7 mouse cellular contexts compared by ENCODE assay signal in genomic region chrX:8175169-8175503, GRCm38 (mm10). TPM values are rescaled to one million over a fixed set of nuclear protein-coding genes. Genes with fewer than 3 reads are reported as not detected.
DNase-seq lines count a peak whose midpoint lies in the region; ATAC-seq and TF ChIP-seq lines count a peak whose summit lies in the region.

No protein-coding gene starts in this region.

- H3K4me2 ChIP-seq in lung, embryonic 14.5 days = peak overlapping the region; percentile 59
- peak overlapping the region; percentile 38 for H3K4me2 ChIP-seq in limb, embryonic 11.5 days (ENCODE audit: low read depth, severe bottlenecking)

- H3K9me3 ChIP-seq in lung, embryonic 14.5 days (ENCODE audit: low read depth, low read length) = no peaks in the 10 kb centered on the region
- H3K9me3 ChIP-seq in limb, embryonic 11.5 days (ENCODE audit: control insufficient read depth, low read length) = no peaks in the 10 kb centered on the region

- 10% methylated on average over 4 of the region's 4 CpGs for WGBS in lung, embryonic 14.5 days
- WGBS in limb, embryonic 11.5 days = 12% methylated on average over 4 of the region's 4 CpGs
- WGBS in olfactory bulb, adult 2 months = 15% methylated on average over 4 of the region's 4 CpGs

- no peaks in the 10 kb centered on the region for H3K4me1 ChIP-seq in lung, embryonic 14.5 days (ENCODE audit: insufficient read depth)
- H3K4me1 ChIP-seq in embryonic fibroblast, embryonic 13.5 days (ENCODE audit: control insufficient read depth, insufficient read depth, low read length) = 0 out of 2 replicates have a peak, but pooled peaks cover 3% of the 10 kb centered on the region
- H3K4me1 ChIP-seq in limb, embryonic 11.5 days (ENCODE audit: control insufficient read depth, insufficient read depth, low read length) = no peaks in the 10 kb centered on the region
- H3K4me1 ChIP-seq in olfactory bulb, adult 2 months (ENCODE audit: control insufficient read depth, insufficient read depth, low read length) = no peaks in the 10 kb centered on the region

- TF ChIP-seq CTCF in lung, embryonic 14.5 days (IDR thresholded peaks at IDR 0.05; ENCODE audit: low read depth) = no peak
- TF ChIP-seq CTCF in embryonic fibroblast, embryonic 13.5 days (IDR thresholded peaks at IDR 0.05; ENCODE audit: borderline replicate concordance, insufficient read depth, low read length) = no peak
- TF ChIP-seq CTCF in olfactory bulb, adult 2 months (IDR thresholded peaks at IDR 0.05; ENCODE audit: insufficient read depth, low read depth, low read length) = no peak

- peak overlapping the region; percentile 52 for H3K4me3 ChIP-seq in lung, embryonic 14.5 days (ENCODE audit: low read depth, low read length)
- H3K4me3 ChIP-seq in embryonic fibroblast, embryonic 13.5 days (ENCODE audit: insufficient read depth, low read length) = peak overlapping the region; percentile 58
- peak overlapping the region; percentile 56 for H3K4me3 ChIP-seq in limb, embryonic 11.5 days (ENCODE audit: low read depth, low read length)
- H3K4me3 ChIP-seq in olfactory bulb, adult 2 months (ENCODE audit: insufficient read depth, low read depth, low read length) = peak overlapping the region; percentile 91

- 0 out of 2 replicates have a peak, but pooled peaks cover 3% of the 10 kb centered on the region for H3K36me3 ChIP-seq in lung, embryonic 14.5 days (ENCODE audit: insufficient read depth)
- H3K36me3 ChIP-seq in limb, embryonic 11.5 days (ENCODE audit: control insufficient read depth, insufficient read depth, low read length) = no peaks in the 10 kb centered on the region

- no peak for ATAC-seq in lung, embryonic 14.5 days (ENCODE audit: insufficient read depth)
- no peak for ATAC-seq in limb, embryonic 11.5 days (ENCODE audit: insufficient number of reproducible peaks, low FRiP score, low TSS enrichment, low read depth)

- H3K27ac ChIP-seq in lung, embryonic 14.5 days (ENCODE audit: low read depth) = no peak overlapping the region
- H3K27ac ChIP-seq in embryonic fibroblast, embryonic 13.5 days (ENCODE audit: insufficient read depth, low read length) = no peak overlapping the region
- H3K27ac ChIP-seq in limb, embryonic 11.5 days (replicated peaks; ENCODE audit: low read depth, low read length) = no peak overlapping the region
- no peak overlapping the region for H3K27ac ChIP-seq in olfactory bulb, adult 2 months (ENCODE audit: insufficient read depth, low read depth, low read length)

- H3K9ac ChIP-seq in lung, embryonic 14.5 days = peak overlapping the region; percentile 45
- H3K9ac ChIP-seq in limb, embryonic 11.5 days (ENCODE audit: low read length) = 0 out of 2 replicates have a peak overlapping the region, but pooled peaks have one; percentile 32

- H3K27me3 ChIP-seq in lung, embryonic 14.5 days (ENCODE audit: insufficient read depth, low read length) = no peaks in the 10 kb centered on the region
- H3K27me3 ChIP-seq in limb, embryonic 11.5 days (ENCODE audit: control insufficient read depth, insufficient read depth, low read length) = no peaks in the 10 kb centered on the region

- no peak for DNase-seq in lung, embryonic 14.5 days
- DNase-seq in lung, adult 18-20 months = no peak
- DNase-seq in limb, embryonic 11.5 days (ENCODE audit: low spot score) = no peak
- DNase-seq in layer of hippocampus, adult 18-20 months (ENCODE audit: low spot score in 2 of 2) = no peak
- no peak for DNase-seq in left cerebral cortex, adult 8-10 months (ENCODE audit: low spot score in 2 of 2)

- TF ChIP-seq POLR2A in embryonic fibroblast, embryonic 13.5 days (IDR thresholded peaks at IDR 0.05; ENCODE audit: low read depth, low read length) = no peak
- TF ChIP-seq POLR2A in olfactory bulb, adult 2 months (IDR thresholded peaks at IDR 0.05; ENCODE audit: insufficient read depth, low read depth, low read length) = no peak

RNA-seq across cellular contexts. Expression of gene Tbc1d25, which starts 0.8 kb away (rescaled TPM):
- polyA plus RNA-seq in lung, embryonic 14.5 days (2014; fragmentation: Nextera tagmentation; extraction: Ambion mirVana) = 12.4 and 12.6 TPM in 2 replicates
- polyA plus RNA-seq in embryonic fibroblast, embryonic 13.5 days (2011; ENCODE audit: insufficient read length, low read depth, missing spikeins) = 5.3 and 6.7 TPM in 2 replicates
- 15.4 and 15.5 TPM in 2 replicates for polyA plus RNA-seq in limb, embryonic 11.5 days (2014; fragmentation: Nextera tagmentation; extraction: Ambion mirVana)
- not detected in 2 replicates for polyA plus RNA-seq in olfactory bulb, adult 2 months (2012; ENCODE audit: insufficient read depth, insufficient read length, low replicate concordance, missing spikeins)
- 10 to 100 TPM; 13.2 to 13.4 TPM for total RNA-seq in layer of hippocampus, adult 18-20 months (2021)
- total RNA-seq in left cerebral cortex, adult 8-10 months (2022) = 10 to 100 TPM; 12.7 to 15.0 (median 14.8) TPM

RNA-seq across cellular contexts. Expression of gene Ebp, which starts 18.2 kb away (rescaled TPM):
- 29.5 and 30.5 TPM in 2 replicates for polyA plus RNA-seq in lung, embryonic 14.5 days (2014; fragmentation: Nextera tagmentation; extraction: Ambion mirVana)
- 35.7 and 36.0 TPM in 2 replicates for polyA plus RNA-seq in embryonic fibroblast, embryonic 13.5 days (2011; ENCODE audit: insufficient read length, low read depth, missing spikeins)
- polyA plus RNA-seq in limb, embryonic 11.5 days (2014; fragmentation: Nextera tagmentation; extraction: Ambion mirVana) = 24.1 and 25.5 TPM in 2 replicates
- polyA plus RNA-seq in olfactory bulb, adult 2 months (2012; ENCODE audit: insufficient read depth, insufficient read length, low replicate concordance, missing spikeins) = not detected in 2 replicates
- 10 to 100 TPM; 28.2 to 29.0 TPM for total RNA-seq in layer of hippocampus, adult 18-20 months (2021)
- total RNA-seq in left cerebral cortex, adult 8-10 months (2022) = 10 to 100 TPM; 27.4 to 35.9 (median 33.1) TPM

RNA-seq across cellular contexts. Expression of gene Rbm3, which starts 29.5 kb away (rescaled TPM):
- polyA plus RNA-seq in lung, embryonic 14.5 days (2014; fragmentation: Nextera tagmentation; extraction: Ambion mirVana) = 589 and 659 TPM in 2 replicates
- 486 and 515 TPM in 2 replicates for polyA plus RNA-seq in embryonic fibroblast, embryonic 13.5 days (2011; ENCODE audit: insufficient read length, low read depth, missing spikeins)
- polyA plus RNA-seq in limb, embryonic 11.5 days (2014; fragmentation: Nextera tagmentation; extraction: Ambion mirVana) = 538 and 539 TPM in 2 replicates
- polyA plus RNA-seq in olfactory bulb, adult 2 months (2012; ENCODE audit: insufficient read depth, insufficient read length, low replicate concordance, missing spikeins) = 332 TPM in 1 of 2 replicates, not detected in the other
- 100 to 1,000 TPM in 1 of 2 experiments, 10 to 100 TPM in 1; 77.0 to 135 TPM for total RNA-seq in layer of hippocampus, adult 18-20 months (2021)
- 100 to 1,000 TPM; 134 to 198 (median 155) TPM for total RNA-seq in left cerebral cortex, adult 8-10 months (2022)

RNA-seq across cellular contexts. Expression of gene Porcn, which starts 31.2 kb away (rescaled TPM):
- polyA plus RNA-seq in lung, embryonic 14.5 days (2014; fragmentation: Nextera tagmentation; extraction: Ambion mirVana) = 10.4 and 10.6 TPM in 2 replicates
- polyA plus RNA-seq in embryonic fibroblast, embryonic 13.5 days (2011; ENCODE audit: insufficient read length, low read depth, missing spikeins) = 5.3 and 8.6 TPM in 2 replicates
- polyA plus RNA-seq in limb, embryonic 11.5 days (2014; fragmentation: Nextera tagmentation; extraction: Ambion mirVana) = 11.1 and 11.8 TPM in 2 replicates
- polyA plus RNA-seq in olfactory bulb, adult 2 months (2012; ENCODE audit: insufficient read depth, insufficient read length, low replicate concordance, missing spikeins) = not detected in 2 replicates
- total RNA-seq in layer of hippocampus, adult 18-20 months (2021) = 100 to 1,000 TPM in 1 of 2 experiments, 10 to 100 TPM in 1; 95.4 to 105 TPM
- 10 to 100 TPM; 66.0 to 71.8 (median 70.8) TPM for total RNA-seq in left cerebral cortex, adult 8-10 months (2022)

RNA-seq across cellular contexts. Expression of gene Wdr13, which starts 42.4 kb away (rescaled TPM):
- 20.8 and 21.8 TPM in 2 replicates for polyA plus RNA-seq in lung, embryonic 14.5 days (2014; fragmentation: Nextera tagmentation; extraction: Ambion mirVana)
- polyA plus RNA-seq in embryonic fibroblast, embryonic 13.5 days (2011; ENCODE audit: insufficient read length, low read depth, missing spikeins) = 26.7 and 29.9 TPM in 2 replicates
- 12.4 and 15.6 TPM in 2 replicates for polyA plus RNA-seq in limb, embryonic 11.5 days (2014; fragmentation: Nextera tagmentation; extraction: Ambion mirVana)
- polyA plus RNA-seq in olfactory bulb, adult 2 months (2012; ENCODE audit: insufficient read depth, insufficient read length, low replicate concordance, missing spikeins) = 69.5 TPM in 1 of 2 replicates, not detected in the other
- total RNA-seq in layer of hippocampus, adult 18-20 months (2021) = 100 to 1,000 TPM; 205 to 211 TPM
- total RNA-seq in left cerebral cortex, adult 8-10 months (2022) = 100 to 1,000 TPM; 176 to 202 (median 193) TPM

Comparison
In these comparisons a context has a peak if more than half of its experiments do, and no peak if none do; other contexts are left out.
1. RNA of gene Ebp, which starts 18.2 kb away (polyA plus RNA-seq): 35.7 to 36.0 TPM in embryonic fibroblast, embryonic 13.5 days, 29.5 to 30.5 TPM in lung, embryonic 14.5 days and 24.1 to 25.5 TPM in limb, embryonic 11.5 days; not detected in olfactory bulb, adult 2 months; every median in the first group is over 10 times any median in the second.
2. Peak in every context shown above with its lines, with median percentiles within 50 percentile points of each other: H3K4me3 ChIP-seq.